Mouse (Mus musculus) bone marrow macrophage, adult 2 months (primary cell): ENCODE measurements around the gene Dse. TPM values are rescaled to one million over a fixed set of nuclear protein-coding genes. Genes with fewer than 3 reads are reported as not detected.

Experiments
- H3K27ac ChIP-seq: 2 replicates; pipeline ENCODE4 v1.5.1; 2012; ENCODE audit warnings: low read depth, low read length; ENCODE audit not compliant: insufficient read depth
- H3K4me1 ChIP-seq: 2 replicates; pipeline ENCODE4 v1.6.1; 2012; ENCODE audit warnings: low read length; ENCODE audit not compliant: control insufficient read depth, insufficient read depth
- H3K4me3 ChIP-seq: 2 replicates; pipeline ENCODE4 v1.5.1; 2012; ENCODE audit warnings: mild to moderate bottlenecking, low read length, moderate library complexity; ENCODE audit not compliant: insufficient read depth
- CTCF ChIP-seq: IDR thresholded peaks from 2 replicates; pipeline ENCODE4 v1.5.1; 2012; ENCODE audit warnings: low read depth, mild to moderate bottlenecking, low read length, moderate library complexity
- POLR2A ChIP-seq: IDR thresholded peaks from 2 replicates; pipeline ENCODE4 v1.6.1; 2012; ENCODE audit warnings: mild to moderate bottlenecking, low read depth, low read length, borderline replicate concordance
- polyA plus RNA-seq: library from polyadenylated mRNA; stranded (reverse); fragments of >200 nt; gene quantifications from 2 replicates; pipeline ENCODE4 v1.2.4, GENCODE M21; 2012; ENCODE audit not compliant: missing spikeins, insufficient read depth, insufficient read length

Dse gene
- polyA plus RNA-seq, 1 experiment, result 104 TPM

- H3K4me1 ChIP-seq, result 0 out of 2 replicates have a peak, but pooled peaks cover 2% of the 10 kb centered on the region
- no peak overlapping the region for H3K27ac ChIP-seq
- TF ChIP-seq CTCF (no peak), POLR2A (no peak)
- H3K4me3 ChIP-seq, result no peak overlapping the region
Measured at GRCm38 (mm10) chr10:34150454-34150853, 57.1 kb downstream of the Dse start.

DNA sequence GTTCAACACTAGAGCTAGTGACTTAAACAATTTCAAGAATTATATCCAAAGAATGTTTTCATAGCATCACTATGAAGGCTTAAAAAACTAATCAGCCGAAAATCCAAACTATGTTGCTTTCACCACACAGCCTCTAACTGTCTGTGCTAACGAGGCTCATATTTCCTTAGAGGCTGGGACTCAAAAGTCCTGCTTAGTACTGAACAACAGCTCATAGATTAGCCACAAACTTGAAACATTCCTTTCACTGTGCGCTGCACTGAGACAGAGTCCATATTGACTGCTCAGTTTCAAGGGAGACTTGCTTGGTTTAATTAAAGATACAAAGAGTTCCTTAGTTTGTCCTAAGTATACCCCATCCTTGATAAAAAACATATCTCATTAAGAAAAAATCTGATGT is 57.7 kb downstream of the Dse start:
- Histone ChIP-seq H3K27ac (no peak overlapping the region), H3K4me1 (0 out of 2 replicates have a peak, but pooled peaks cover 2% of the 10 kb centered on the region), H3K4me3 (no peak overlapping the region)
- TF ChIP-seq CTCF, result no peak
- TF ChIP-seq POLR2A, result no peak

DNA sequence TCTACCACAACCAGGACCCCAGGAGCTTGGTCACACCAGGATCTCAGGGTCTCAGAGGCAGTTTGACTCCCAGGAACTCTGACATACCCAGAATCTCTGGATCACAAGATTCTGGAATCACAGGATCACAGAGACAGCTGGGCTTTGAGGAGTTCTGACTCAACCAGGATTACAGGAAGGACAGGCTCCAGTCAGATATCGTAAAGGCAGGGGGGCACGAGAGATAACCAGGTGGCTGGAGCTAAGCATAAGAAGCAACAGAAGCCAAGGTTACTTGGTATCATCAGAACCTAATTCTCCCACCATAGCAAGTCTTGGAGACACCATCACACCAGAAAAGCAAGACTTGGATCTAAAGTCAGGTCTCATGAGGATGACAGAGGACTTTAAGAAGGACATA is 65.8 kb downstream of the Dse start:
- H3K4me1 ChIP-seq, result peaks cover 11% of the 10 kb centered on the region
- no peak overlapping the region for H3K4me3 ChIP-seq
- TF ChIP-seq POLR2A (no peak), CTCF (no peak)
- no peak overlapping the region for H3K27ac ChIP-seq

GRCm38 (mm10) chr10:34139768-34140167 is 67.7 kb downstream of the Dse start:
- no peak overlapping the region for H3K4me3 ChIP-seq
- no peak overlapping the region for H3K27ac ChIP-seq
- peaks cover 11% of the 10 kb centered on the region for H3K4me1 ChIP-seq
- no peak for TF ChIP-seq CTCF
- TF ChIP-seq POLR2A, result no peak

DNA sequence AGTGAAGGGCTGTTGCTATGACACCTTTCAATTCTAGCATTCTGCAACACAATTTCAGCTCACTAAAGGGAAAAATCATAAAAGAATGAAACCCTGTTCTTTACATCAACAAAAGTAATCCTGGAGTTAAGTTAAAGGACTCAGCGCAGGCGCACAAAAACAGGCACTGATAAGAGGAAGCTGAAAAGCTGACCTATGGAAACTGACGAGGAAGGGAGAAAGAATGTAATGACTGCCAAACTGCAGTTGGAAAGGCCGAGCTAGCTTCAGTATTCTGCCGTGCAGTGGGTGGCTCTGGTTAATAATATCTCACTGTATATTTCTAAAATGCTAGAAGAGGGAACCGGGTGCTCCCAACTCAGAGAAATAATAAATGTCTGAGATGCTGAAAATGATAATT is 69.5 kb downstream of the Dse start:
- TF ChIP-seq CTCF (no peak), POLR2A (no peak)
- peaks cover 12% of the 10 kb centered on the region for H3K4me1 ChIP-seq
- peak overlapping the region; percentile 74 for H3K27ac ChIP-seq
- H3K4me3 ChIP-seq, result no peak overlapping the region

DNA sequence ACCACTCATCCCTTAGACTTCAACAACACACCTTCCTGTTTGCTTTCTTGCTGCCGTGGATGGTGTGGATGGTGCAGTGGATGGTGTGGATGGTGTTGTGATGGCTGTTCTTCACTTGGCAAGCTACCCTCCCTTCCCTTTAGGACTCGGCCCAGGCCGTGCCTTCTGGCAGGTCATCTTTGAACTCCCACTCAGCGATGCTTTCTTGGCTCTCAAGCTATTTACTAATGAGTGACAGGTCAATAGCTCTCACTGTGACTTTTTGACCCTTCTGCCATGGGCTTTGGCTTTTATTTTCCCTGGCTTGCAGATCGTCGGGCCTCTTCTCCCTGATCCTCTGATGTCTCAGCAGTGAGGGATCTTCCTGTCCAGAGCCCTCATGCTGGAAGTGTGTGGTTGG is 71.1 kb downstream of the Dse start:
- Histone ChIP-seq H3K27ac (no peak overlapping the region), H3K4me1 (peaks cover 23% of the 10 kb centered on the region), H3K4me3 (no peak overlapping the region)
- no peak for TF ChIP-seq CTCF
- TF ChIP-seq POLR2A, result no peak

- TF ChIP-seq CTCF (no peak), POLR2A (no peak)
- Histone ChIP-seq H3K27ac (peak overlapping the region; percentile 92), H3K4me1 (peaks cover 38% of the 10 kb centered on the region), H3K4me3 (no peak overlapping the region)
Measured at GRCm38 (mm10) chr10:34131356-34131755, 76.2 kb downstream of the Dse start.

- TF ChIP-seq POLR2A (no peak), CTCF (no peak)
- Histone ChIP-seq H3K27ac (peak overlapping the region; percentile 96), H3K4me1 (peaks cover 38% of the 10 kb centered on the region), H3K4me3 (peak overlapping the region; percentile 72)
Measured at GRCm38 (mm10) chr10:34128391-34128790, 79.1 kb downstream of the Dse start.

DNA sequence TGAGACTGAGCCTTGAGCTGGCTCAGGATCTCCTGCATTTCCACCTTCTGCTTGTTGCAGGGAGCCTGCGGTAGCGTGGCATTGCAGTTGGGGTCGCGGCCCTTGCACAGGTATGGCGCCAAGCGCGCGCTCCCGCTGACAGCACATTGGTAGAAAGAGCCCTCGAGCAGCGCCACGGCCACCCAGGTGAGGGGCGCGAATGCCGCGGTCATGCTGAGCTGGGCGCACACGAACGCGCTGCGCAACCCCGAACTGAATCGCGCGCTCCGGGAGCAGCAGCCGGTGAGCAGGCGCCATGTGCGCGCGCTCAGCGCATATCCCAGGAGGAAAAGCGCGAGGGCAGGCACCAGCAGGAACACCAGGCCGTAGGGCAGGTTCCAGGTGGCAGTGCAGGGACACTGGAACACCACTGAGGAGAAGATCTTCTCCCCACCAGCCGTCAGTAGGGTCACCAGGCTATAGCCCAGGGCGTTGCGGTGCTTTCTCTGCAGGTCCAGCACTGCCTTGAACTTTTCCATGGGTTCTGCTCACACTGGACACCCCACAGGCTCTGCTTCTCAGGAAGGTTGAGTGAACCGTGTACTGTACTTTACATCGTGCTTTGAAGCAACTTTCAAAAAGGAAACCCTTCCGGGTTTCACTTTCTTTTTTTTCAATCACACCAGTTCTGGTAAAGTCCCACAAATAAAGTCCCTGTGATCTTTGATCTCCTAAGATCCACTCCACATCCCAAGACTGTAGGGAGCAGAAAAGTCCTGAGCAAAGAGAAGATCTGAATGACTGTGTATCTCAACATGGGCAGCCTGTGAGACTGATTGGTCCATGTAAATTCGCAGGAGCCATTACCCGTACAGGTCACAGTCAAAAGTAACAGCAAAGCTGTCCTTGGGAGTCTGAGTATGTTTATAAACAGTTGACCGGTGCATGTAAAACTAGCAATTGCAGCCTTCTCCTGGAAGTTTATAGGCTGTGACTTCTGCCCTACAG is 79.8 kb downstream of the Dse start, which contains the start of gene Calhm6:
Calhm6 (minus strand) TSS at position 593 of the 987 bp plus-strand sequence.
- Histone ChIP-seq H3K27ac (peak within 1 kb of the TSS; percentile 96), H3K4me3 (peak within 1 kb of the TSS; percentile 72), H3K4me1 (peaks cover 34% of the 10 kb centered on the region)
- TF ChIP-seq CTCF (no peak), POLR2A (no peak)

DNA sequence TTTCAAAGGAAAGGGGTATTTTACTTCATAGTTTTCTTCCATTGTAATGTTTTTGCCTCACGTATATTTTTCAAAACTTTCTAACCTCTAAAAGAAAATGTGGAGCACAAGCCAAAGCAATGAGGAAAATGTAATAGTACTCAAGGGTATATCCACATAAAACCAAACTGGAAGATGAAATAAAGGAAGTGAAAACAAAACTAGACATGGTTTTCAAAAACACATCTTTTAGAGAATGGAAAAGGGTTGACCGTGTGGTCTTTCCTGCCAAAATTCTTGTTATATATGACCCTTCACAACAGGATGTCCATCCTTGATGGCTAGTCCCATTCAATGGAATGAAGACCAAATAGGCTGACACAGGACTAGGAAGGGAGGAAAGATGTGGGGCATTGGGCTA is 89.1 kb downstream of the Dse start:
- no peak overlapping the region for H3K4me3 ChIP-seq
- TF ChIP-seq POLR2A (no peak), CTCF (no peak)
- peaks cover 4% of the 10 kb centered on the region for H3K4me1 ChIP-seq
- no peak overlapping the region for H3K27ac ChIP-seq
